Mouse (Mus musculus) limb, embryonic 11.5 days (tissue): Measurements from ENCODE around the gene Gnat1. TPM values are rescaled to one million over a fixed set of nuclear protein-coding genes. Genes with fewer than 3 reads are reported as not detected.
A peak's percentile ranks its signal among the peaks of the same experiment; 100 is the strongest.

Source experiments
- ATAC-seq: fragments of 200-750 bp; cut with Nextera tagmentation; 2 replicates; pipeline ENCODE4 v1.8.0; 2017; ENCODE audit warnings: low read depth; ENCODE audit not compliant: insufficient number of reproducible peaks, low FRiP score, low TSS enrichment
- DNase-seq: peaks from one replicate; pipeline ENCODE4 v3.0.0-alpha.2; 2015; ENCODE audit warnings: low spot score
- H3K27ac ChIP-seq: fragments of 300-500 bp; sonication (generic); replicated peaks from 2 replicates; pipeline ENCODE4 v1.5.1; 2014; ENCODE audit warnings: low read depth, mild to moderate bottlenecking, low read length
- H3K27me3 ChIP-seq: fragments of 300-500 bp; sonication (generic); 2 replicates; pipeline ENCODE4 v1.6.1; 2014; ENCODE audit warnings: mild to moderate bottlenecking, low read length, mixed read lengths; ENCODE audit not compliant: control insufficient read depth, insufficient read depth
- H3K36me3 ChIP-seq: fragments of 300-500 bp; sonication (generic); 2 replicates; pipeline ENCODE4 v1.6.1; 2014; ENCODE audit warnings: mild to moderate bottlenecking, low read length, moderate library complexity, mixed read lengths; ENCODE audit not compliant: control insufficient read depth, insufficient read depth
- H3K4me1 ChIP-seq: fragments of 300-500 bp; sonication (generic); 2 replicates; pipeline ENCODE4 v1.6.1; 2014; ENCODE audit warnings: low read length, mixed read lengths; ENCODE audit not compliant: control insufficient read depth, insufficient read depth
- H3K4me2 ChIP-seq: fragments of 300-500 bp; sonication (generic); 2 replicates; pipeline ENCODE4 v1.6.1; 2014; ENCODE audit warnings: low read depth, mild to moderate bottlenecking, moderate library complexity; ENCODE audit not compliant: severe bottlenecking
- H3K4me3 ChIP-seq: fragments of 300-500 bp; sonication (generic); 2 replicates; pipeline ENCODE4 v1.5.1; 2014; ENCODE audit warnings: low read depth, low read length
- H3K9ac ChIP-seq: fragments of 300-500 bp; sonication (generic); 2 replicates; pipeline ENCODE4 v1.6.1; 2014; ENCODE audit warnings: mild to moderate bottlenecking, low read length
- H3K9me3 ChIP-seq: fragments of 300-500 bp; sonication (generic); 2 replicates; pipeline ENCODE4 v1.6.1; 2016; ENCODE audit warnings: low read length; ENCODE audit not compliant: control insufficient read depth
- WGBS: fragments of 180-500 bp; shearing (Covaris S2); extraction: QIAGEN DNeasy Blood & Tissue Kit; methylation state at CpG from one replicate; pipeline ENCODE4 v1.1.7; 2014; 5-methylcytosine and 5-hydroxymethylcytosine counted together
- polyA plus RNA-seq: library from polyadenylated mRNA; unstranded; fragments of >200 nt; fragmentation: Nextera tagmentation; extraction: Ambion mirVana; gene quantifications from 2 replicates; pipeline ENCODE4 v1.2.1, GENCODE M21; 2014

The Gnat1 gene
- 1.7 and 1.8 TPM in 2 replicates for polyA plus RNA-seq

- Histone ChIP-seq H3K9me3 (no peaks in the 10 kb centered on the region), H3K9ac (no peak within 1 kb of the TSS; the same call in 1 of the 2 replicates), H3K27me3 (peaks cover 17% of the 10 kb centered on the region), H3K4me2 (no peak within 1 kb of the TSS), H3K27ac (no peak within 1 kb of the TSS), H3K4me1 (0 out of 2 replicates have a peak, but pooled peaks cover 3% of the 10 kb centered on the region), H3K36me3 (peaks cover 12% of the 10 kb centered on the region), H3K4me3 (no peak within 1 kb of the TSS)
- ATAC-seq = no peak
- WGBS = 43% methylated on average over 5 of the region's 5 CpGs
- DNase-seq = no peak
These were observed at the start of gene Gnat1 for GRCm38 (mm10) chr9:107679501-107679900. Gnat1 (minus strand) TSS chr9:107679712.

DNA sequence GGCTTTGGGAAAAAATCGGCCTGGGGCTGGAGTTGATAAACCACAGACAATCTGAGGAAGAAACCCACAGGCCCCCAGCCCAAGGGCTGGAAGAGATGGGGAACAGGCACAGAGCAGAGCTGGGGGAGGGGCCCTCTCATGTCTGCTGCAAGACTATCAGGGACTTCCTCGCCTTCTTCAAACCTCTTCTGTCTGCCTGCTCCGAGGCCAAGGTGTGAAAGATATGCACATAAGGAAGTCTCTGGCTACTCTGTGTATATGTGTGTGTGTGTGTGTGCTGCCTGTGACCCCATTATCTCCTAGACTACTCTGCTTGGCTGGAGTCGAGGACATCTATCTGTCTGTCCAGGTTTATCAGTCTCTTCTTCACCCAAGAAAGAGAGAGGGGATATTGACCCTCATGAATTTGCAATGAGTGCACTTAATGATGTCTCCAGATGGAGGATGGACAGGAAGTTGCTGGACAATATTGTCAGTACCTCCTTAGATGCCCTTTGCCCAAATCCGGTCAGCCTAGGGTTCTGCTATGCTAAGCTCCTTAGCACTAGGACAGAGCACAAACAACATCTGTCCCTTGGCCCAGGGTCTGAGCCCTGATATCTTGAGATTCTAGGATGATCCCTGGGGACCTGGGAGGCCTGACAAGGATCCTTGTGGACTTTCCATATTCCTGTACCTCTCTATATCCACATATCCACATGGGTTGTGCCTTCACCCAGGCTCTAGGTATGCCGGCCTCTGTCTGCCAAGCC, 49.6 kb upstream of the Gnat1 start:
- no peaks in the 10 kb centered on the region for H3K27me3 ChIP-seq
- no peak for ATAC-seq
- peak; percentile 25 for DNase-seq
- H3K9ac ChIP-seq = no peak overlapping the region
- H3K4me3 ChIP-seq = no peak overlapping the region
- H3K4me2 ChIP-seq = no peak overlapping the region
- 62% methylated on average over 6 of the region's 6 CpGs for whole genome bisulfite sequencing
- no peaks in the 10 kb centered on the region for H3K9me3 ChIP-seq
- H3K4me1 ChIP-seq = peaks cover 59% of the 10 kb centered on the region
- H3K36me3 ChIP-seq = no peaks in the 10 kb centered on the region
- H3K27ac ChIP-seq = 0 out of 2 replicates have a peak overlapping the region, but pooled peaks have one; percentile 45

DNA sequence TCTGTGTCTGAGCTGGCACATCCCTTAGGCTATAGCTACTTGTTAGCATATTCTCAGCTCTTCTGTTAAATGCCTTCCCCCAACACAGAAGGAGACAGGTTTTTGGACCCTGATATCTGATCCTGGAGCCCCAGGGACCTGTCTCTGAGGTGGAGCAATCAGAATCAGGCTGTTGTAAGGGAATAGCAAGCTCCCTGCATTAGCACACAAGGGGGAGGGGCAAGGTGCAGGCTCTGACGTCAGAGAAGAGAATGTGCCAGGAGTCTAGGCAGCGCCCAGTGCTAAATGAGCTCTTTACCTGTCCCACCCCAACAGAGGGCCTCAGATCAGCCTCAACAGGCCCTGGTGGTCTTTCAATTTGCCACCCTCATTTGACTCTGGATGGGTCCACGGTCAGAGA, 47.5 kb upstream of the Gnat1 start:
- Histone ChIP-seq H3K36me3 (no peaks in the 10 kb centered on the region), H3K9me3 (no peaks in the 10 kb centered on the region), H3K4me3 (no peak overlapping the region), H3K27ac (0 out of 2 replicates have a peak overlapping the region, but pooled peaks have one; percentile 50), H3K9ac (no peak overlapping the region), H3K27me3 (no peaks in the 10 kb centered on the region), H3K4me1 (peaks cover 79% of the 10 kb centered on the region), H3K4me2 (no peak overlapping the region)
- ATAC-seq (no peak), DNase-seq (peak; percentile 62)
- WGBS = 52% methylated on average over 3 of the region's 3 CpGs

DNA sequence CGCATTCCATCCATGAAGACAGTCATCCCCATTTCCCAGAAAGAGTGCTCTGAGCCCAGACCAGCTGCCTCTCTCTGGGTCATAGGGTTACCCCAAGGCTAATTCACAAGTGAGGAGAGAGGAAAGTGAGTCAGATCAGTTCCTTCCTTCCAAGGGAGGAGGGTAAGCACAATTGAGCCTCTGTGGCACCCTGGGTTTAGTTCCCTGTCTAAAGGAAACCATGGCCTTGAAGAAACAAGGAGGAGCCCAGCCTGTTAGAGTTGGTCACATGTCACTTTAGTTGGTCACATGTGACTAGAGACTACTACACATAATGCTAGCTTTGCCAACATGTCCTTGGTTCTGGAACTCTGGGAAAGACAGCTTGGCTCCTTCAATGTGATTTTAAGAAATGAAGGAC, 45.3 kb upstream of the Gnat1 start:
- peaks cover 61% of the 10 kb centered on the region for H3K4me1 ChIP-seq
- no peaks in the 10 kb centered on the region for H3K36me3 ChIP-seq
- DNase-seq (peak; percentile 22), ATAC-seq (no peak)
- H3K9me3 ChIP-seq = no peaks in the 10 kb centered on the region
- 90% methylated on average over 1 of the region's 1 CpGs for WGBS
- no peak overlapping the region for H3K4me2 ChIP-seq
- H3K4me3 ChIP-seq = no peak overlapping the region
- no peaks in the 10 kb centered on the region for H3K27me3 ChIP-seq
- H3K9ac ChIP-seq = no peak overlapping the region
- peak overlapping the region; percentile 57 for H3K27ac ChIP-seq

GRCm38 (mm10) chr9:107723794-107724531, 44.5 kb upstream of the Gnat1 start:
- H3K4me2 ChIP-seq = peak overlapping the region; percentile 38; the same call in 1 of the 2 replicates
- DNase-seq (peak; percentile 72), ATAC-seq (peak; percentile 70)
- peaks cover 53% of the 10 kb centered on the region for H3K4me1 ChIP-seq
- H3K9ac ChIP-seq = peak overlapping the region; percentile 45; the same call in 1 of the 2 replicates
- H3K27ac ChIP-seq = peak overlapping the region; percentile 57
- no peaks in the 10 kb centered on the region for H3K27me3 ChIP-seq
- no peaks in the 10 kb centered on the region for H3K36me3 ChIP-seq
- WGBS = under 1% methylated on average over 11 of the region's 11 CpGs
- no peaks in the 10 kb centered on the region for H3K9me3 ChIP-seq
- peak overlapping the region; percentile 11; the same call in 1 of the 2 replicates for H3K4me3 ChIP-seq

- H3K27me3 ChIP-seq = no peaks in the 10 kb centered on the region
- peak; percentile 24 for ATAC-seq
- 17% methylated on average over 6 of the region's 6 CpGs for WGBS
- H3K36me3 ChIP-seq = no peaks in the 10 kb centered on the region
- peaks cover 48% of the 10 kb centered on the region for H3K4me1 ChIP-seq
- peak overlapping the region; percentile 38; the same call in 1 of the 2 replicates for H3K4me2 ChIP-seq
- H3K4me3 ChIP-seq = no peak overlapping the region
- no peak overlapping the region for H3K9ac ChIP-seq
- DNase-seq = peak; percentile 49
- H3K9me3 ChIP-seq = no peaks in the 10 kb centered on the region
- peak overlapping the region; percentile 57 for H3K27ac ChIP-seq
These were observed 43.8 kb upstream of the Gnat1 start for GRCm38 (mm10) chr9:107723292-107723691.

- 87% methylated on average over 10 of the region's 10 CpGs for WGBS
These were observed 39.4 kb upstream of the Gnat1 start for GRCm38 (mm10) chr9:107718781-107719540.

DNA sequence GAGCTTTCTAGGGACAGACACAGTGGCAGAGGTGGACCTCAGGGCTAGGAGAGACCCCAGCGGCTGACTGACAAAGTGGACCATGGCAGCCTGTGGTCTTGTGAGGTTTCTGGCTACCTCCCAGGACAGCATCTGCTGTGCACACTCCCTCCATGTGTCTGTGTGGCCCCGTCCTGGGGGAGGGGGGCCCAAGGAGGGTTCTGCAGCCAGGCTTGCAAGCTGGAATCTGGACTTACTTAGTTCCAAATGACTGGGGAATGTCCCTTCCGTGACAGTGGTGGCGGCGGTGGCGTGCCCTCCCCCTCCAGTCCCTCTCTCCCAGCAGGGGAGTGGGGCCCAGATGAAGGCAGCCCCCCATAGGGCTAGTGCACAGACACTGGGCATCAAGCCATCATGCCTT, 37.4 kb upstream of the Gnat1 start:
- no peaks in the 10 kb centered on the region for H3K9me3 ChIP-seq
- H3K27me3 ChIP-seq = no peaks in the 10 kb centered on the region
- DNase-seq (peak; percentile 77), ATAC-seq (peak; percentile 31; the same call in 1 of the 2 replicates)
- no peak overlapping the region for H3K9ac ChIP-seq
- WGBS = 13% methylated on average over 6 of the region's 6 CpGs
- peak overlapping the region; percentile 65 for H3K27ac ChIP-seq
- no peaks in the 10 kb centered on the region for H3K36me3 ChIP-seq
- H3K4me1 ChIP-seq = peaks cover 38% of the 10 kb centered on the region
- H3K4me3 ChIP-seq = no peak overlapping the region
- no peak overlapping the region for H3K4me2 ChIP-seq

More at GRCm38 (mm10) chr9:107718781-107719540, 39.4 kb upstream of the Gnat1 start:
- H3K27ac ChIP-seq = no peak overlapping the region
- no peaks in the 10 kb centered on the region for H3K36me3 ChIP-seq
- no peak overlapping the region for H3K4me2 ChIP-seq
- ATAC-seq (no peak), DNase-seq (no peak)
- H3K9me3 ChIP-seq = no peaks in the 10 kb centered on the region
- H3K27me3 ChIP-seq = no peaks in the 10 kb centered on the region
- H3K4me1 ChIP-seq = peaks cover 51% of the 10 kb centered on the region
- no peak overlapping the region for H3K9ac ChIP-seq
- H3K4me3 ChIP-seq = no peak overlapping the region
